Mouse (Mus musculus) hematopoietic stem cell, adult 5-6 weeks (primary cell): ENCODE data around the gene Tmem132d. TPM values are rescaled to one million over a fixed set of nuclear protein-coding genes. Genes with fewer than 3 reads are reported as not detected.
"Not testable (repeated sequence)": the region's sequence is repeated elsewhere in the genome, so short reads cannot be mapped to it uniquely, and the experiment has no call there.

Source experiments
- ATAC-seq, 2 experiments: fragments of 125-278 bp in 1 of 2; replicated peaks in 1 of 2; 2 replicates each; pipeline ENCODE4 v1.8.0; 2016 to 2017; ENCODE audit warnings: inconsistent platforms in 2 of 2, mild to moderate bottlenecking in 2 of 2, moderate number of reproducible peaks in 2 of 2, low read depth in 1 of 2, moderate TSS enrichment in 1 of 2; ENCODE audit not compliant: low FRiP score in 2 of 2, poor library complexity in 2 of 2, severe bottlenecking in 2 of 2, insufficient read depth in 1 of 2, low TSS enrichment in 1 of 2
- total RNA-seq: library from RNA; stranded (forward); fragments of 172-1452, 232-1000 nt; gene quantifications from 2 replicates; pipeline ENCODE4 v1.2.3, GENCODE M21; 2017

Gene Tmem132d
- total RNA-seq, 1 experiment from 2014 or later, result not detected

- no peak for ATAC-seq
Measured at GRCm38 (mm10) chr5:128004666-128005065, 428.2 kb downstream of the Tmem132d start.

- no peak for ATAC-seq
Measured at GRCm38 (mm10) chr5:127996526-127997245, 436.2 kb downstream of the Tmem132d start.

- no peak for ATAC-seq
Measured at GRCm38 (mm10) chr5:127993460-127993859, 439.4 kb downstream of the Tmem132d start.

GRCm38 (mm10) chr5:127990826-127991225, 442.1 kb downstream of the Tmem132d start:
- ATAC-seq, result no peak

GRCm38 (mm10) chr5:127980003-127980358, 452.9 kb downstream of the Tmem132d start:
- ATAC-seq, result not testable (repeated sequence)

GRCm38 (mm10) chr5:127979329-127980002, 453.4 kb downstream of the Tmem132d start:
- no peak for ATAC-seq

- ATAC-seq, result no peak
Measured at GRCm38 (mm10) chr5:127976661-127977060, 456.2 kb downstream of the Tmem132d start.

- ATAC-seq, result no peak
Measured at GRCm38 (mm10) chr5:127965700-127966099, 467.2 kb downstream of the Tmem132d start.

- no peak for ATAC-seq
Measured at GRCm38 (mm10) chr5:127962656-127963055, 470.2 kb downstream of the Tmem132d start.

- no peak for ATAC-seq
Measured at GRCm38 (mm10) chr5:127956511-127957097, 476.3 kb downstream of the Tmem132d start.

GRCm38 (mm10) chr5:127954231-127954790, 478.6 kb downstream of the Tmem132d start:
- ATAC-seq, result no peak

GRCm38 (mm10) chr5:127952800-127953199, 480.1 kb downstream of the Tmem132d start:
- no peak for ATAC-seq

GRCm38 (mm10) chr5:127950574-127950973, 482.3 kb downstream of the Tmem132d start:
- no peak for ATAC-seq

GRCm38 (mm10) chr5:127947275-127947674, 485.6 kb downstream of the Tmem132d start:
- ATAC-seq, result no peak

GRCm38 (mm10) chr5:127942171-127942570, 490.7 kb downstream of the Tmem132d start:
- ATAC-seq, result not testable (repeated sequence)

- no peak for ATAC-seq
Measured at GRCm38 (mm10) chr5:127937914-127938313, 495.0 kb downstream of the Tmem132d start.

- ATAC-seq, result no peak
Measured at GRCm38 (mm10) chr5:127929687-127930086, 503.2 kb downstream of the Tmem132d start.

GRCm38 (mm10) chr5:127926686-127927085, 506.2 kb downstream of the Tmem132d start:
- no peak for ATAC-seq
